Comparison of ENCODE assay signal across 2 mouse cellular contexts in genomic region chr11:99039782-99040181, GRCm38 (mm10).
TF ChIP-seq lines count a peak whose summit lies in the region.

No protein-coding gene starts in this region.

TF ChIP-seq in C2C12, 6 proteins besides CTCF, POLR2A, EP300 and RAD21:
- TF ChIP-seq MYOD1 (IDR thresholded peaks at IDR 0.05; ENCODE audit: control insufficient read depth, insufficient read length, low read depth) (no peak), CEBPB (IDR thresholded peaks at IDR 0.05; ENCODE audit: low read depth) (no peak), USF1 (IDR thresholded peaks at IDR 0.05; ENCODE audit: low read depth) (no peak), MYOG (IDR thresholded peaks at IDR 0.05; ENCODE audit: control insufficient read depth, extremely low read depth, insufficient read length) (no peak), FOSL1 (IDR thresholded peaks at IDR 0.05; ENCODE audit: insufficient read depth, low read length, poor library complexity, severe bottlenecking) (no peak), MAX (IDR thresholded peaks at IDR 0.05) (no peak)

TF ChIP-seq in myocyte, 11 proteins besides CTCF, POLR2A, EP300 and RAD21:
- TF ChIP-seq REST (IDR thresholded peaks at IDR 0.05; ENCODE audit: insufficient read depth, insufficient read length), result no peak
- TF ChIP-seq USF1 (IDR thresholded peaks at IDR 0.05; ENCODE audit: low read depth), result no peak
- TF ChIP-seq MYOG (IDR thresholded peaks at IDR 0.05; ENCODE audit: control insufficient read depth in 1 of 3, insufficient read depth in 1 of 3, insufficient read length in 2 of 3, low read depth in 2 of 3), result no peak
- no peak for TF ChIP-seq POLR2AphosphoS2 (IDR thresholded peaks at IDR 0.05; ENCODE audit: insufficient read length, low read depth)
- no peak for TF ChIP-seq SRF (IDR thresholded peaks at IDR 0.05; ENCODE audit: control insufficient read depth, insufficient read length, low read depth)
